Mouse (Mus musculus) liver, embryonic 12.5 days (tissue): ENCODE results near the gene Prm1. TPM values are rescaled to one million over a fixed set of nuclear protein-coding genes. Genes with fewer than 3 reads are reported as not detected.

ENCODE experiments used
- ATAC-seq: fragments of 200-750 bp; cut with Nextera tagmentation; 2 replicates; pipeline ENCODE4 v1.8.0; 2017; ENCODE audit warnings: moderate number of reproducible peaks, mild to moderate bottlenecking, moderate library complexity
- H3K27ac ChIP-seq: fragments of 300-500 bp; sonication (generic); 2 replicates; pipeline ENCODE4 v1.5.1; 2016; ENCODE audit warnings: mild to moderate bottlenecking
- H3K27me3 ChIP-seq: fragments of 300-500 bp; sonication (generic); replicated peaks from 2 replicates; pipeline ENCODE4 v1.6.1; 2016; ENCODE audit warnings: mild to moderate bottlenecking, moderate library complexity
- H3K36me3 ChIP-seq: fragments of 300-500 bp; sonication (generic); 2 replicates; pipeline ENCODE4 v1.6.1; 2016; ENCODE audit warnings: mild to moderate bottlenecking, moderate library complexity
- H3K4me1 ChIP-seq: fragments of 300-500 bp; sonication (generic); 2 replicates; pipeline ENCODE4 v1.6.1; 2016
- H3K4me2 ChIP-seq: fragments of 300-500 bp; sonication (generic); 2 replicates; pipeline ENCODE4 v1.6.1; 2016; ENCODE audit warnings: mild to moderate bottlenecking, moderate library complexity
- H3K4me3 ChIP-seq: fragments of 300-500 bp; sonication (generic); 2 replicates; pipeline ENCODE4 v1.5.1; 2016; ENCODE audit warnings: mild to moderate bottlenecking, moderate library complexity
- H3K9ac ChIP-seq: fragments of 300-500 bp; sonication (generic); 2 replicates; pipeline ENCODE4 v1.6.1; 2016; ENCODE audit warnings: mild to moderate bottlenecking, moderate library complexity
- H3K9me3 ChIP-seq: fragments of 300-500 bp; sonication (generic); replicated peaks from 2 replicates; pipeline ENCODE4 v1.6.1; 2016; ENCODE audit warnings: mild to moderate bottlenecking, moderate library complexity
- WGBS: fragments of 180-500 bp; shearing (Covaris S2); methylation state at CpG from one replicate; pipeline ENCODE4 v1.1.7; 2016; ENCODE audit not compliant: insufficient replicate concordance; 5-methylcytosine and 5-hydroxymethylcytosine counted together
- polyA plus RNA-seq: library from polyadenylated mRNA; unstranded; fragments of >200 nt; fragmentation: Nextera tagmentation; extraction: Ambion mirVana; gene quantifications from 2 replicates; pipeline ENCODE4 v1.2.1, GENCODE M21; 2016

The Prm1 gene
- polyA plus RNA-seq, 1 experiment from 2014 or later = not detected

DNA sequence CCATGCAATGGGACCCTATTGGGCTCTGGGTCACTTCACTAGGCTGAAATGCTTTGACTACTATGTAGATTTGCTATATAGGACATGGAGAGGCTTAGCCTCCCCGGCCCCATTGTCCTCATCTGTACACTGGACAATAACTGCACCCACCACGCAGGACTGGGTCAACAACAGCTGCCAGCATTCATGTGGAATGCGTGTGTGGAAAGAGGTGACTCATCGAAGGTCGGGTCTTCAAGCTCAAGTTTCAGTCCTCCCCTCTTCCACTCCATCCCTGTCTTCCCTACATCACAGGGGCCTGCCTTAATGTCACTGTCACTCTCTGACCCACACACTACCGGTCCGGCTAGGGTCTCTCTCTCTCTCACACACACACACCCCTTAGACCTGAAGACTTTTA, 29.3 kb downstream of the Prm1 start:
- Histone ChIP-seq H3K27ac (no peak overlapping the region), H3K4me1 (peaks cover 27% of the 10 kb centered on the region), H3K4me3 (no peak overlapping the region), H3K9ac (no peak overlapping the region), H3K9me3 (no peaks in the 10 kb centered on the region), H3K27me3 (peaks cover 17% of the 10 kb centered on the region; the same call in 1 of the 2 replicates), H3K36me3 (no peaks in the 10 kb centered on the region), H3K4me2 (no peak overlapping the region)
- ATAC-seq = no peak
- 46% methylated on average over 7 of the region's 7 CpGs for WGBS

DNA sequence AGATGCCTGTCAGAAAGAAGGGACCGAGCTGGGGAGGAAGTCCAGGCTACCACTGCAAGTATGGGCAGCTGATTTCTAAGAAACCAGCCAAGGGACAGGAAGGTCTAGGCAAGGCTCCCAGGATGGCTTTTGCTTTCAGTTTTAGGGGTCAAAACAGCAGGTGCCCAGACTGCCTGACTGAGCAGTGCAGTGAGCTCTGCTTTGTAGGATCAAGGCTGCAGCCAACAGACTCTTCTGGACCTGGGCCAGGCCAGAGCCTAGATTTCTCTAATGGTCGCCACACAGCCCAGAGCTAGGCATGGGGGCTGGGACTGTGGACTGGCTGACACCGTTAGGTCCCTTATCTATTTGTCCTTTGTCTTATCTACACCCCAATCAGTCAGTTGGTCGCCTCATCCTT, 30.9 kb downstream of the Prm1 start:
- WGBS = 27% methylated on average over 4 of the region's 4 CpGs
- no peak overlapping the region for H3K4me2 ChIP-seq
- H3K27ac ChIP-seq = no peak overlapping the region
- H3K4me3 ChIP-seq = no peak overlapping the region
- no peak overlapping the region for H3K9ac ChIP-seq
- no peaks in the 10 kb centered on the region for H3K9me3 ChIP-seq
- H3K27me3 ChIP-seq = peaks cover 8% of the 10 kb centered on the region; the same call in 1 of the 2 replicates
- peak; percentile 29; the same call in 1 of the 2 replicates for ATAC-seq
- peaks cover 42% of the 10 kb centered on the region for H3K4me1 ChIP-seq
- no peaks in the 10 kb centered on the region for H3K36me3 ChIP-seq

GRCm38 (mm10) chr16:10773543-10773942, 32.1 kb downstream of the Prm1 start:
- Histone ChIP-seq H3K9me3 (no peaks in the 10 kb centered on the region), H3K27ac (no peak overlapping the region), H3K27me3 (peaks cover 20% of the 10 kb centered on the region), H3K9ac (no peak overlapping the region), H3K4me1 (peaks cover 54% of the 10 kb centered on the region), H3K4me2 (no peak overlapping the region), H3K4me3 (no peak overlapping the region), H3K36me3 (no peaks in the 10 kb centered on the region)
- no peak for ATAC-seq
- 72% methylated on average over 8 of the region's 8 CpGs for WGBS

DNA sequence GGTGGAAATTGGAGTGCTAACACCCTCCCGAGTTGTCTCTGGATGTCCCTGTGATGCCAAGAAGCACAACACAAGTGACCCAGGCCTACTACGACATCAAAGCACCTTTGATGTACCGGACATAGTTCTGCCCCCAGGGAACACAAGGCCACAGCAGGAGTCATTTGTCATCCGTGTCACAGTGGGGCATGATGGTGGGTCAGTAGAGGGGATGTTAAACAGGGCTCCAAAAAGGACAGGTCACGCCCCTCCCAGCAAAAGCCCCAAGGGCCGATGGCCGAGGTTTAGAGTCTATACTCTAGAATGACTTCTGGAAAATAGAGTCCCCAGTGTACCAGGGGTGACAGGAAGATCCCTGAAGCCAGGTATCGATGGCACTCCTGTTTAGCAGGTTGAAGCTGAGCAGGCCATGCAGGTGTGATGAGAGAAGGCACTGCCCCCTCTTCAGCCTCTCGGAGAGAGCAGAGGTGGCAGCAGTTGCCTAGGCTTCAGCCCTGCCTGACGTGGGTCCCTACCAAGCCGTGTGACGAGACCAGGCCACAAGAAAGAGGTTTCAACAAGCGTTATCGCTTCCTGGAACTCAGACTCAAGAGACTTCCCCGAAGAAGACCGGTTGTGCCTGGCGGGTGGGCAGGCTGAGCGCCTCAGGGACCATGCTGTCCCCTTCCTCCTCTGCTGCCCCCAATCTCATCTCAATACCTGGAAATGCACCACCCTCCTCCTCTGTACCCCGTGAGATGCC, 33.7 kb downstream of the Prm1 start:
- no peaks in the 10 kb centered on the region for H3K36me3 ChIP-seq
- peaks cover 24% of the 10 kb centered on the region for H3K27me3 ChIP-seq
- H3K9me3 ChIP-seq = no peaks in the 10 kb centered on the region
- H3K27ac ChIP-seq = no peak overlapping the region
- ATAC-seq = peak; percentile 60
- no peak overlapping the region for H3K9ac ChIP-seq
- no peak overlapping the region for H3K4me2 ChIP-seq
- H3K4me3 ChIP-seq = no peak overlapping the region
- peaks cover 50% of the 10 kb centered on the region for H3K4me1 ChIP-seq
- WGBS = 42% methylated on average over 19 of the region's 19 CpGs

- Histone ChIP-seq H3K4me1 (peaks cover 50% of the 10 kb centered on the region), H3K27ac (no peak overlapping the region), H3K9ac (no peak overlapping the region), H3K4me2 (no peak overlapping the region), H3K4me3 (no peak overlapping the region), H3K9me3 (no peaks in the 10 kb centered on the region), H3K36me3 (no peaks in the 10 kb centered on the region), H3K27me3 (peaks cover 19% of the 10 kb centered on the region)
- ATAC-seq = no peak
- 33% methylated on average over 4 of the region's 4 CpGs for WGBS
Observed at GRCm38 (mm10) chr16:10770531-10771325, 34.9 kb downstream of the Prm1 start.

DNA sequence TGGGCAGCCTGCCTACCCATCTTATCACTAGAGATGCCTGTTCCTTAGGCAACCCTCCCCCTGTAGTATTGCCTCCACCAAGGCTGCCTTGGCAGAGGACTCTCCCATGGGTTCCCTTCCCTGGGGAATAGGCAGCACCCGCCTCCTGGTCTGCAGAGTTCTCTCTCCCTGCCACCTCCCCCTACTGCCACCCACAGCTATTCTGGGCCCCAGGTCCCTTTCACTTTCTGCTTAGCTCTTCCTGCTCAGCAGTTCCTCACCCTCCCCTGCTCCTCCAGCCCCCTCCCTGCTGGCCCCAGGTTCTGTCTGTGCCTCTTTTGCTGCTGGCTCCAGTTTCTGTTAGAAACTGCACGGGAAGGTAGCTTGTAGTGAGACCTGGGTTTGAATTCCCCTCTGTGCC, 36.0 kb downstream of the Prm1 start:
- H3K9ac ChIP-seq = no peak overlapping the region
- H3K4me3 ChIP-seq = no peak overlapping the region
- H3K27ac ChIP-seq = no peak overlapping the region
- no peaks in the 10 kb centered on the region for H3K9me3 ChIP-seq
- H3K4me1 ChIP-seq = peaks cover 46% of the 10 kb centered on the region
- ATAC-seq = no peak
- no peaks in the 10 kb centered on the region for H3K36me3 ChIP-seq
- WGBS = 25% methylated on average over 2 of the region's 2 CpGs
- peaks cover 19% of the 10 kb centered on the region for H3K27me3 ChIP-seq
- no peak overlapping the region for H3K4me2 ChIP-seq

DNA sequence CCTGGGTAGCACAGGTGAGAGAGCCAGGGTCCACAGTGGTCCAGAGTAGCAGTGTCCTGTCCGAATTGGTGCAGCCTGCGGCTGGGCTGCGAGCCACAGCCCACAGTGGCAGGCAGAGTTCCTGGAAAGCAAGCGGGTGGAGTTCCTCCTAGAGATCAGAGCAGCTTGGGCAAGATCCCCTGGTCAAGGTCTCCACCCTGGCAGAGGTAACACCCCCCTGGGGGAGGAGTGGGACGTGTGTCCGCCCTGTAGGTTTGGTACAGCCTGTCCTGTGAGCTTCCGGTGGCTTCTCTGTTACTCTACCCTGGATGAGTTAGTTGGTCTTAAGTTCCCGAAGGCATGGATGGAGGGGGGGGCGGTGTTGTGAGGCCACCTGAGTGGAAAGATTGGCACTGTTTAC, 36.8 kb downstream of the Prm1 start:
- no peak for ATAC-seq
- H3K36me3 ChIP-seq = no peaks in the 10 kb centered on the region
- H3K4me3 ChIP-seq = no peak overlapping the region
- no peaks in the 10 kb centered on the region for H3K9me3 ChIP-seq
- peaks cover 43% of the 10 kb centered on the region for H3K4me1 ChIP-seq
- WGBS = 23% methylated on average over 9 of the region's 9 CpGs
- H3K27me3 ChIP-seq = peaks cover 21% of the 10 kb centered on the region
- no peak overlapping the region for H3K4me2 ChIP-seq
- H3K9ac ChIP-seq = no peak overlapping the region
- no peak overlapping the region for H3K27ac ChIP-seq

DNA sequence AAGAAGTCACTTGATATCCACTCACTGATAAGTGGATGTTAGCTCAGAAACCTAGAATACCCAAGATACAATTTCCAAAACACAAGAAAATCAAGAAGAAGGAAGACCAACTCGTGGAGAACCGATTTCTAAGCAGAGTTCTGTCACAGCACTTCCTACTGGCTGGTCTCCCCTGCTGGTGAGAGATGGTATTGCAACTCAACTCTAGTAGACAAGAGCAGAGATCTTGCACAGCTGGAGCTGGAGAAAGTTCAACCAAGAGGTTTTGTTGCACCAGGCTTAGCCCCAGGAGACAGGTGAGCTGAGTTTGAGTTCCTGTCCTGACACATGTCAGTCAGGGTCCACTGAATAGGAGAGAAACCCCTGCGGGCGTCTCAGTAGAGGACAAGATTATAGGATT, 38.5 kb downstream of the Prm1 start:
- no peaks in the 10 kb centered on the region for H3K9me3 ChIP-seq
- no peak overlapping the region for H3K4me2 ChIP-seq
- H3K27me3 ChIP-seq = peaks cover 32% of the 10 kb centered on the region
- H3K36me3 ChIP-seq = no peaks in the 10 kb centered on the region
- no peak overlapping the region for H3K27ac ChIP-seq
- peaks cover 36% of the 10 kb centered on the region for H3K4me1 ChIP-seq
- no peak overlapping the region for H3K9ac ChIP-seq
- no peak overlapping the region for H3K4me3 ChIP-seq
- 30% methylated on average over 4 of the region's 4 CpGs for WGBS
- no peak for ATAC-seq

- Histone ChIP-seq H3K4me3 (no peak overlapping the region), H3K27ac (no peak overlapping the region), H3K4me1 (peaks cover 17% of the 10 kb centered on the region), H3K9ac (no peak overlapping the region), H3K4me2 (no peak overlapping the region), H3K9me3 (no peaks in the 10 kb centered on the region), H3K36me3 (no peaks in the 10 kb centered on the region), H3K27me3 (peaks cover 34% of the 10 kb centered on the region)
- no peak for ATAC-seq
- 28% methylated on average over 2 of the region's 2 CpGs for WGBS
Observed at GRCm38 (mm10) chr16:10764323-10764722, 41.3 kb downstream of the Prm1 start.

DNA sequence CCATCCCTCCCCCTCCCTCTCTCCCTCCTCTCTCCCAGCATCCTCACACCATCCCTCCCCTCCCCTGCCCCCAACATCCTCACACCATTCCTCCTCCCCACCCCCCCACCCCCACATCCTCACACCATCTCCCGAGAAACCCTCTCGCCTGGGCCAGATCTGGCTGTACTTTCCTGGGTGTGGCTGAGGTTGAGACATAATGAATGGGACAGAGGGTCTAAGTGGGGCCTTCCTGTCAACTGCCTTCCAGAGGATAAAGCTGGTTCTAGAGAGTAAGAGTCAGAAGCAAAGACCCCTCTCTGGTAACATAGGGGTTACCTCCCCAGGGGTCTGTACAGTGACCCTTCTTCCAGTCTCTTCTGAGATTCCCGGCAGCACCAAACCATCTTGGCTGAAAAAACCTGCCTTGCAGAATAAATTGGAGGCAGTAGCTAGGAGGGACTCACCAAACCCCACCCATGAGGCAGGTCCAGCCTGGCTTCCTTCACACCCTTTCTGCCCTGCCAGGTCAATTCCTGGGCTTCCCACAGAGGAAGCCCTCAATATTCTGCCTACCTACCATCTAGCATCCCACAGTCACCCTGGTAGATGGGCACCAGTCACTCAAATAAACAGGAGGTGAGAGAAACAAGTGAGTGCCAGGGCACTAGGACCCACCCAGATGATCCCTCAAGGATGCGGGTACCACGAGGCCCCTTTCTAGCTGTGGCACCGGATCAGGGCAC, 41.9 kb downstream of the Prm1 start:
- H3K9me3 ChIP-seq = no peaks in the 10 kb centered on the region
- H3K4me1 ChIP-seq = peaks cover 11% of the 10 kb centered on the region
- H3K4me3 ChIP-seq = no peak overlapping the region
- H3K4me2 ChIP-seq = no peak overlapping the region
- peaks cover 28% of the 10 kb centered on the region for H3K27me3 ChIP-seq
- ATAC-seq = no peak
- no peaks in the 10 kb centered on the region for H3K36me3 ChIP-seq
- H3K27ac ChIP-seq = no peak overlapping the region
- 37% methylated on average over 6 of the region's 6 CpGs for WGBS
- H3K9ac ChIP-seq = no peak overlapping the region

- no peak for ATAC-seq
- 49% methylated on average over 5 of the region's 5 CpGs for WGBS
- Histone ChIP-seq H3K4me3 (no peak overlapping the region), H3K36me3 (no peaks in the 10 kb centered on the region), H3K4me2 (no peak overlapping the region), H3K9ac (no peak overlapping the region), H3K27me3 (peaks cover 19% of the 10 kb centered on the region), H3K4me1 (peaks cover 7% of the 10 kb centered on the region; the same call in 1 of the 2 replicates), H3K27ac (no peak overlapping the region), H3K9me3 (no peaks in the 10 kb centered on the region)
Observed at GRCm38 (mm10) chr16:10762569-10763180, 43.0 kb downstream of the Prm1 start.
